Mouse (Mus musculus) sigmoid colon, adult 10 weeks (tissue): ENCODE measurements around the gene Nxnl1. TPM values are rescaled to one million over a fixed set of nuclear protein-coding genes. Genes with fewer than 3 reads are reported as not detected.

Experiments
- polyA plus RNA-seq: library from polyadenylated mRNA; stranded (reverse); fragments of 350-450 nt; fragmentation: Illumina TruSeq; extraction: RNeasy Lipid Tissue Mini Kit (QIAGEN cat#74804); gene quantifications from one replicate; pipeline ENCODE4 v1.2.3, GENCODE M21; 2014; ENCODE audit warnings: low read depth, low replicate concordance

Gene Nxnl1
- polyA plus RNA-seq: not detected

DNA sequence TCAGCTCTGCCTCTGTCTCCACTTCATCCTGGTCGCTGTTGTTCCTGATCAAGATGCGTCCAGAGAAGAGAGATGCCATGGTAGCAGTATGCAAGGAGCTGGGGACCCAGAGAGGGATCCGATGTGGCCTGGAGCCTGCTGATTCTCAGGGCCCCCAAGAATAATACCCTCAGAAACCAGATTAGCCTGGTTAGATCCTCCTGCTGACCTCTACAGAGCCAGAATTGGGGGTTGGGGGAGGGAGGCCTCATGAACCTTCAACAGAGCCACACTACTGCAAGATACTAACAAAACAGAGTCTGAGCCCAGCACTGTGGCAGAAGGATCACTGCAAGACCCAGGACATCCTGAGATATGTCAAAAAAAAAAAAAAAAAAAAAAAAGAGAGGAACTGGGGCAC, at the start of gene Nxnl1:
Gene Nxnl1, minus strand, starts transcription at position 101 of the 400 bp plus-strand sequence.

GRCm38 (mm10) chr8:71610822-71611651, 44.6 kb upstream of the Nxnl1 start, which contains the start of gene Colgalt1:
Gene Colgalt1 (plus strand): TSS chr8:71610998.

GRCm38 (mm10) chr8:71597451-71597850, 31.1 kb upstream of the Nxnl1 start, which contains the start of gene Fam129c:
Gene Fam129c (plus strand): TSS chr8:71597648.

GRCm38 (mm10) chr8:71591471-71592373, 25.3 kb upstream of the Nxnl1 start, which contains the start of gene Pgls:
Gene Pgls (plus strand): TSS chr8:71592176.

DNA sequence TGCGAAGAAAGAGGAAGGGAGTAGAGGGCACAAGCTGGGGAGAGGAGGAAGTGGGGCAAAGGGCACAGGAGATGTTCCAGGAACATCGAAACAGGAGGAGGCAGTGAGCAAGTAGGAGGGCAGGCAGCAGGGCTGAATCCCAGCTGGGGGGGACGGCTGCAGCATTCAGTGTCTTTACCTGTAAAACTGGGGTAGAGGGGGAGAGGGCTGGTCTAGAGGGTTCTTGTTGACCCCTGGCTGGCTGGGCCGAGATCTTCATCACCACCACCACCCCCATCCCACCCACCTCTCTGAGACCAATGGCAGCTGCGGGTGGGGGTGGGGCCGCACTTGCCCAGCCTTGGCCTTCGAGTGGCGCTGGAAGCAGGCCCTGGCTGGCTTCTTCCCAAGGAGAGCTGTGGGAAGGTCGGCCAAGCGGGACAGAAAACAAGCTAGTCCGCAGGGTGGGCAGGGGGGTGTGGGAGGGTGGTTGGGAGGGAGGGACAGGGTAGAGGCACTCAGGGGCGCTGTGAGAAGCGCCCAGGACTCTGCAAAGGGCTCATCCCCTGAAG, 2.1 kb upstream of the Nxnl1 start, which contains the start of gene Slc27a1:
Gene Slc27a1, plus strand, starts transcription at position 496 of the 551 bp plus-strand sequence.

DNA sequence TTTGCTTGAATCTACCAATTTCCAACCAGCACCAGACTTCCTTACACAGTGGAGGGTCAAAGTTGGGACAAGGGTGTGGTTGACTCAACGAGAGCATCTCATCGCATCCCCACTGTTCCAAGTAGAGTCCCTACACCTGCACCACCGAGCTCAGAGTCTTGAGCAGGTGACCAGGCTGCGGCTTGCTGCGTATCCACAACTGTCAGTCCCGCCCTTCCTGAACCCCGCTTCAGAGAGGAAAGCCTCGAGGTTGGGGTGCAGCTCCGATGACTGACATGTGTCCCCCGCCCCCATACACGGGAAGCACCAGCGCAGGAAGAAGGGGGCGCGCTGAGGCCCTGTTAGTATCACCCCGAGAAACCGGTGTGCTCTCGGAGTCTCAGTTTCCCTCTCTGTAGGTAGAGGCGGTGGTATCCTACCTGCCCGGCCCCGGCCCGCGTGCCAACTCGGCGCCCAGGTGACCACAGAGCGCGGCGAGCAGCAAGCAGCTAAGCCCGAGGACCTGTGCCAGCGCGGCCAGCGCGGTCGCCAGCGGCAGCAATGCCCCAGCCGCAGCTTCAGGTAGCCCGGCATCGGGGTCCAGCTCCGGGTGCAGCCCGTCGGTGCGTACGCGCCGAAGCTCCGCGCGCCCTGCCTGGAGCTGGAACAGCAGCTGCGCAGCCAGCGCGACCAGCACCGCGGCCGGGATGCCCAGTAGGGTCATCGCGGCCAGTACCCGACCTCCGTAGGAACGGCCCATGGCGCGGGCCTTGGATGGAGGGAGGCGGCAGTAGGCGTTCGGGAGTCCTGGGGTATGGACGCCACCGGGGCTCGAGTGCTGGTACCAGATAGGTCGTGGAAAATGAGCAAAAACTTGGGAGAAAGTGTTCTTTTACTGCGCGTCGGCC, 8.1 kb downstream of the Nxnl1 start, which contains the start of gene Tmem221:
Gene Tmem221, minus strand, starts transcription at position 801 of the 887 bp plus-strand sequence.

DNA sequence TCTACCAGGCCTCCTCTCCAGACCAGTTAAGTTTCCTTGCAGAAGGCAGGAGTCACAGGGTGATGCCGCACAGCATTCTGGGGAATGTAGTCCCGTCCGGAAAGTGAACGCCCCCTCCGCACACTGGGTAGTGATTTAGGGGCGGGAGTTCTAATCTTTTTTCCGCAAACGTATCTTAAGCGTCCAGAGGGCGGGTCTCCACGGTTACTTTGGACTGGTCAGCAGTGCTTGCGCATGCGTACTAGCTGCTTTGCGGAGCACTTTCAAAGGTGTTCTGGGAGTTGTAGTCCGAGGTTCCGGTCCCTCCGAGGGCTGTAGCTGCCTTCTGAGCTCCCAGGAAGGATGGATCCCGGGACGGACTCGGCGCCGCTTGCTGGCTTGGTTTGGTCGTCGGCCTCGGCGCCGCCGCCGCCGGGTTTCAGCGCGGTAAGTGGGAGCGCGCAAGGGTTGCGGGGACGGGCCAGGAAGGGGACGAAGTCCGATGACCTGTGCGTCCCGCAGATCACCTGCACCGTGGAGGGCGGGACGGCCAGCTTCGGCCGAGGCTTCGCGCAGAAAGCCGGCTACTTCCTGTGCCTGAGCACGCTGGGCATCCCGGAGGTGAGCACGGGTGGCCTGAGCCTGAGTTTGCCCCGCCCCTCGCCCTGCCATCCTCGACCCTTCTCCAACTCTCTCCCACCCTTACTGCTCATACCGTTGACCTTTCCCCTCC, 23.6 kb downstream of the Nxnl1 start, which contains the start of gene Mvb12a:
Gene Mvb12a, plus strand, starts transcription at position 291 of the 712 bp plus-strand sequence.

DNA sequence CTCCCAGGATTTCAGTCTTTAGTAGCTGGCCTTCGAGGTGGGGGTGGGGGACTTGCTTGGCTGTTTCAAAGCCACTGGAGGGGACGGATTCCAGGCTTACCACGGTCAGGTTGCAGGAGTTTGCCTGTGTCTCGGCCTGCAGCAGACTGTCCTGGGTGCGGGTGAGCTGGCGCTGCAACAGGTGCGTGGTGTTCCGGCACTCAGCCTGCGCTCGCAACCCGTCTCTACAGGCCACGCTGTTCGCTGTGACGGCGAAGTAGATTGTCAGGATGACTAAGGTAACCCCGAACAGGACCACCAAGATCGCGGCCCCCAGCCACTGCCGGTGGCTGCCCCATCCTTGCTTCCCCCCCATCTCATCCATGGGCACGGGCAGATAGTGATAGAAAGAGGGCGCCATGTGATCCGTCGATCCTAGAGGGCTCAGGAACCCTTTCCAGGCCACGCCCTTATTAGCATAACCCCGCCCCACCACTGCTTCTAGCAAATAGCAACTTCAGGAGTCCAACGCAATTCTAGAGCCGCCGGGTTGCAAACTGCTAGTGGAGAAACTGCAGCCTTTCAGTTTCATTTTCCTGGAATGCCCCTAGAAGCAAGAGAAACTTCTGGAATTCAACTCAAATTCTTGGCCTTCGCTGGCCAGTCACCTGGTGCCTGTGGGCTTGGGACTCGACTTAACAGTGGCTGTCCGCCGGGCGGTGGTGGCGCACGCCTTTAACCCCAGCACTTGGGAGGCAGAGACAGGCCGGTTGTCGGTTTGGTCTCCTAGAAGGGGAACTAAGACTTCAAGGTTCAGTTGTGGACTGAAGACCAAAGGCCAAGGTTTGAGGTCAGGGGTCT, 29.2 kb downstream of the Nxnl1 start, which contains the start of gene Bst2:
Gene Bst2, minus strand, starts transcription at position 429 of the 840 bp plus-strand sequence.

GRCm38 (mm10) chr8:71525226-71526050, 41.0 kb downstream of the Nxnl1 start, which contains the start of gene Ccdc194:
Gene Ccdc194 (minus strand): TSS chr8:71525711.

GRCm38 (mm10) chr8:71511644-71512043, 54.8 kb downstream of the Nxnl1 start, which contains the start of gene Plvap:
Gene Plvap (minus strand): TSS chr8:71511752.

Other genes with a start within 250 kb of the Nxnl1 start
- 3.3 TPM for gene Use1, start 199.8 kb downstream of the Nxnl1 start, polyA plus RNA-seq
- gene Ocel1, start 195.3 kb downstream of the Nxnl1 start, polyA plus RNA-seq: 4.4 TPM
- 3.3 TPM for gene Nr2f6, start 184.6 kb downstream of the Nxnl1 start, polyA plus RNA-seq
- gene Ushbp1, start 170.8 kb downstream of the Nxnl1 start, polyA plus RNA-seq: 1.1 TPM
- 9.8 TPM for gene Babam1, start 169.7 kb downstream of the Nxnl1 start, polyA plus RNA-seq
- gene Ankle1, start 160.6 kb downstream of the Nxnl1 start, polyA plus RNA-seq: 1.8 TPM
- 0.32 TPM for gene Abhd8, start 102.9 kb downstream of the Nxnl1 start, polyA plus RNA-seq
- gene Mrpl34, start 101.6 kb downstream of the Nxnl1 start, polyA plus RNA-seq: 8.3 TPM
- 2.8 TPM for gene Dda1, start 97.4 kb downstream of the Nxnl1 start, polyA plus RNA-seq
- 2.6 TPM for gene Ano8, start 80.6 kb downstream of the Nxnl1 start, polyA plus RNA-seq
- 2.2 TPM for gene Gtpbp3, start 78.5 kb downstream of the Nxnl1 start, polyA plus RNA-seq
- 2.2 TPM for gene Plvap, start 54.8 kb downstream of the Nxnl1 start, polyA plus RNA-seq
- not detected for gene Ccdc194, start 40.9 kb downstream of the Nxnl1 start, polyA plus RNA-seq
- gene Bst2, start 29.1 kb downstream of the Nxnl1 start, polyA plus RNA-seq: 1.5 TPM
- 3.3 TPM for gene Mvb12a, start 23.7 kb downstream of the Nxnl1 start, polyA plus RNA-seq
- not detected for gene Tmem221, start 7.7 kb downstream of the Nxnl1 start, polyA plus RNA-seq
- 2.5 TPM for gene Slc27a1, start 2.3 kb upstream of the Nxnl1 start, polyA plus RNA-seq
- gene Pgls, start 25.6 kb upstream of the Nxnl1 start, polyA plus RNA-seq: 0.76 TPM
- gene Fam129c, start 31.0 kb upstream of the Nxnl1 start, polyA plus RNA-seq: 1.0 TPM
- 44.9 TPM for gene Colgalt1, start 44.4 kb upstream of the Nxnl1 start, polyA plus RNA-seq
- gene Unc13a, start 105.2 kb upstream of the Nxnl1 start, polyA plus RNA-seq: 0.35 TPM
- gene Jak3, start 109.7 kb upstream of the Nxnl1 start, polyA plus RNA-seq: not detected
- not detected for gene Insl3, start 122.6 kb upstream of the Nxnl1 start, polyA plus RNA-seq
- gene B3gnt3, start 135.2 kb upstream of the Nxnl1 start, polyA plus RNA-seq: 169 TPM
- gene Fcho1, start 159.1 kb upstream of the Nxnl1 start, polyA plus RNA-seq: 0.38 TPM